Mouse (Mus musculus) urinary bladder, adult 2 months (tissue): ENCODE measurements at regions not wholly inside any gene's neighbourhood (a gene's known extent, or its start where the extent isn't known, plus 50 kb on each side); places are given as distances from the start of the nearest gene placed in this dataset.

ENCODE experiments used
- DNase-seq: peaks from one replicate; pipeline ENCODE4 v3.0.0; 2022; ENCODE audit warnings: low spot score

- no peak for DNase-seq
These were observed 310.0 kb downstream of the Sox9 start for GRCm38 (mm10) chr11:113091901-113092568.

- no peak for DNase-seq
These were observed 311.9 kb downstream of the Sox9 start for GRCm38 (mm10) chr11:113093895-113094445.

- DNase-seq = no peak
These were observed 313.6 kb downstream of the Sox9 start for GRCm38 (mm10) chr11:113095625-113096024.

GRCm38 (mm10) chr11:113096209-113096608, 314.2 kb downstream of the Sox9 start:
- no peak for DNase-seq

- DNase-seq = no peak
These were observed 316.3 kb downstream of the Sox9 start for GRCm38 (mm10) chr11:113098360-113098759.

- DNase-seq = no peak
These were observed 318.8 kb downstream of the Sox9 start for GRCm38 (mm10) chr11:113100800-113101199.

- no peak for DNase-seq
These were observed 319.5 kb downstream of the Sox9 start for GRCm38 (mm10) chr11:113101534-113101933.

GRCm38 (mm10) chr11:113103161-113103845, 321.3 kb downstream of the Sox9 start:
- no peak for DNase-seq

GRCm38 (mm10) chr11:113105371-113105770, 323.3 kb downstream of the Sox9 start:
- DNase-seq = no peak

- no peak for DNase-seq
These were observed 325.3 kb downstream of the Sox9 start for GRCm38 (mm10) chr11:113107205-113107844.

- DNase-seq = no peak
These were observed 326.1 kb downstream of the Sox9 start for GRCm38 (mm10) chr11:113107966-113108699.

- no peak for DNase-seq
These were observed 327.1 kb downstream of the Sox9 start for GRCm38 (mm10) chr11:113109096-113109495.

GRCm38 (mm10) chr11:113113220-113113817, 331.3 kb downstream of the Sox9 start:
- DNase-seq = no peak

GRCm38 (mm10) chr11:113117179-113117898, 335.3 kb downstream of the Sox9 start:
- DNase-seq = no peak

GRCm38 (mm10) chr11:113120570-113120969, 338.5 kb downstream of the Sox9 start:
- no peak for DNase-seq

- DNase-seq = no peak
These were observed 339.3 kb downstream of the Sox9 start for GRCm38 (mm10) chr11:113121307-113121706.

- DNase-seq = no peak
These were observed 340.1 kb downstream of the Sox9 start for GRCm38 (mm10) chr11:113122137-113122536.

GRCm38 (mm10) chr11:113122964-113123363, 340.9 kb downstream of the Sox9 start:
- no peak for DNase-seq

- DNase-seq = no peak
These were observed 343.8 kb downstream of the Sox9 start for GRCm38 (mm10) chr11:113125832-113126231.

- no peak for DNase-seq
These were observed 347.2 kb downstream of the Sox9 start for GRCm38 (mm10) chr11:113129192-113129591.

GRCm38 (mm10) chr11:113129975-113130374, 348.0 kb downstream of the Sox9 start:
- DNase-seq = no peak
